Mouse (Mus musculus) hindbrain, embryonic 14.5 days (tissue): ENCODE results near the gene Rap2a. TPM values are rescaled to one million over a fixed set of nuclear protein-coding genes. Genes with fewer than 3 reads are reported as not detected.
A peak's percentile ranks its signal among the peaks of the same experiment; 100 is the strongest.

Experiments
- ATAC-seq: fragments of 200-750 bp; cut with Nextera tagmentation; 2 replicates; pipeline ENCODE4 v1.8.0; 2017; ENCODE audit warnings: moderate number of reproducible peaks, mild to moderate bottlenecking, moderate TSS enrichment, moderate library complexity; ENCODE audit not compliant: low FRiP score
- DNase-seq: peaks from one replicate; pipeline ENCODE4 v3.0.0-alpha.2; 2015; ENCODE audit warnings: low spot score
- H3K27ac ChIP-seq: fragments of 300-500 bp; sonication (generic); 2 replicates; pipeline ENCODE4 v1.5.1; 2014; ENCODE audit warnings: mild to moderate bottlenecking, moderate library complexity
- H3K27me3 ChIP-seq: fragments of 300-500 bp; sonication (generic); 2 replicates; pipeline ENCODE4 v1.6.1; 2014; ENCODE audit warnings: mild to moderate bottlenecking, low read length, mixed read lengths; ENCODE audit not compliant: control insufficient read depth, insufficient read depth
- H3K36me3 ChIP-seq: fragments of 300-500 bp; sonication (generic); replicated peaks from 2 replicates; pipeline ENCODE4 v1.6.1; 2014; ENCODE audit not compliant: control insufficient read depth, insufficient read depth
- H3K4me1 ChIP-seq: fragments of 300-500 bp; sonication (generic); replicated peaks from 2 replicates; pipeline ENCODE4 v1.6.1; 2014; ENCODE audit warnings: antibody characterized with exemption, low read length, mixed read lengths; ENCODE audit not compliant: control insufficient read depth, insufficient read depth
- H3K4me2 ChIP-seq: fragments of 300-500 bp; sonication (generic); replicated peaks from 2 replicates; pipeline ENCODE4 v1.6.1; 2014; ENCODE audit warnings: mild to moderate bottlenecking, moderate library complexity
- H3K4me3 ChIP-seq: fragments of 300-500 bp; sonication (generic); replicated peaks from 2 replicates; pipeline ENCODE4 v1.5.1; 2014; ENCODE audit warnings: mild to moderate bottlenecking, low read length
- H3K9ac ChIP-seq: fragments of 300-500 bp; sonication (generic); 2 replicates; pipeline ENCODE4 v1.6.1; 2014
- H3K9me3 ChIP-seq: fragments of 300-500 bp; sonication (generic); 2 replicates; pipeline ENCODE4 v1.6.1; 2016; ENCODE audit warnings: low read length; ENCODE audit not compliant: control insufficient read depth
- WGBS: fragments of 180-500 bp; shearing (Covaris S2); extraction: QIAGEN DNeasy Blood & Tissue Kit; methylation state at CpG from one replicate; pipeline ENCODE4 v1.1.7; 2014; 5-methylcytosine and 5-hydroxymethylcytosine counted together
- polyA plus RNA-seq: library from polyadenylated mRNA; unstranded; fragments of >200 nt; fragmentation: Nextera tagmentation; extraction: Ambion mirVana; gene quantifications from 2 replicates; pipeline ENCODE4 v1.2.1, GENCODE M21; 2014

Rap2a gene
- polyA plus RNA-seq, 1 experiment from 2014 or later, result 25.8 TPM

GRCm38 (mm10) chr14:120505918-120506317 lies 27.7 kb downstream of the Rap2a start:
- Histone ChIP-seq H3K4me2 (no peak overlapping the region), H3K4me1 (peaks cover 21% of the 10 kb centered on the region), H3K4me3 (no peak overlapping the region), H3K27ac (no peak overlapping the region), H3K9me3 (no peaks in the 10 kb centered on the region), H3K9ac (no peak overlapping the region), H3K27me3 (no peaks in the 10 kb centered on the region), H3K36me3 (peaks cover 19% of the 10 kb centered on the region; the same call in 1 of the 2 replicates)
- no peak for DNase-seq
- no peak for ATAC-seq
- 98% methylated on average over 6 of the region's 6 CpGs for WGBS

GRCm38 (mm10) chr14:120507516-120507915 lies 29.3 kb downstream of the Rap2a start:
- H3K4me1 ChIP-seq, result peaks cover 21% of the 10 kb centered on the region
- no peak overlapping the region for H3K4me2 ChIP-seq
- peak overlapping the region; percentile 41; the same call in 1 of the 2 replicates for H3K27ac ChIP-seq
- H3K9ac ChIP-seq, result no peak overlapping the region
- peaks cover 19% of the 10 kb centered on the region; the same call in 1 of the 2 replicates for H3K36me3 ChIP-seq
- H3K4me3 ChIP-seq, result no peak overlapping the region
- H3K9me3 ChIP-seq, result no peaks in the 10 kb centered on the region
- 32% methylated on average over 12 of the region's 12 CpGs for WGBS
- peak; percentile 82 for ATAC-seq
- peak; percentile 49 for DNase-seq
- H3K27me3 ChIP-seq, result no peaks in the 10 kb centered on the region

- ATAC-seq, result no peak
- Histone ChIP-seq H3K36me3 (peaks cover 15% of the 10 kb centered on the region; the same call in 1 of the 2 replicates), H3K4me3 (no peak overlapping the region), H3K9me3 (no peaks in the 10 kb centered on the region), H3K4me2 (no peak overlapping the region), H3K9ac (no peak overlapping the region), H3K4me1 (peaks cover 21% of the 10 kb centered on the region), H3K27ac (no peak overlapping the region), H3K27me3 (no peaks in the 10 kb centered on the region)
- WGBS, result 88% methylated on average over 16 of the region's 16 CpGs
- DNase-seq, result no peak
Measured at GRCm38 (mm10) chr14:120508566-120509365, 30.5 kb downstream of the Rap2a start.

GRCm38 (mm10) chr14:120509366-120509640 lies 31.1 kb downstream of the Rap2a start:
- no peak overlapping the region for H3K4me2 ChIP-seq
- no peaks in the 10 kb centered on the region for H3K9me3 ChIP-seq
- peaks cover 21% of the 10 kb centered on the region for H3K4me1 ChIP-seq
- no peaks in the 10 kb centered on the region for H3K27me3 ChIP-seq
- no peak overlapping the region for H3K4me3 ChIP-seq
- peaks cover 9% of the 10 kb centered on the region; the same call in 1 of the 2 replicates for H3K36me3 ChIP-seq
- no peak overlapping the region for H3K27ac ChIP-seq
- H3K9ac ChIP-seq, result no peak overlapping the region
- 82% methylated on average over 5 of the region's 5 CpGs for WGBS
- DNase-seq, result no peak
- ATAC-seq, result no peak

- peaks cover 16% of the 10 kb centered on the region for H3K4me1 ChIP-seq
- H3K4me3 ChIP-seq, result no peak overlapping the region
- WGBS, result 80% methylated on average over 5 of the region's 5 CpGs
- ATAC-seq (no peak), DNase-seq (no peak)
- H3K4me2 ChIP-seq, result no peak overlapping the region
- H3K9me3 ChIP-seq, result no peaks in the 10 kb centered on the region
- H3K9ac ChIP-seq, result no peak overlapping the region
- no peak overlapping the region for H3K27ac ChIP-seq
- H3K27me3 ChIP-seq, result no peaks in the 10 kb centered on the region
- no peaks in the 10 kb centered on the region for H3K36me3 ChIP-seq
Measured at GRCm38 (mm10) chr14:120511821-120512220, 33.6 kb downstream of the Rap2a start.

- WGBS, result 69% methylated on average over 4 of the region's 4 CpGs
- Histone ChIP-seq H3K4me1 (no peaks in the 10 kb centered on the region), H3K27me3 (no peaks in the 10 kb centered on the region), H3K9me3 (no peaks in the 10 kb centered on the region), H3K4me2 (no peak overlapping the region), H3K36me3 (no peaks in the 10 kb centered on the region), H3K27ac (no peak overlapping the region), H3K4me3 (no peak overlapping the region), H3K9ac (no peak overlapping the region)
- ATAC-seq, result no peak
- no peak for DNase-seq
Measured at GRCm38 (mm10) chr14:120514821-120515271, 36.6 kb downstream of the Rap2a start.

GRCm38 (mm10) chr14:120515376-120515775 lies 37.1 kb downstream of the Rap2a start:
- no peak for ATAC-seq
- 81% methylated on average over 1 of the region's 1 CpGs for WGBS
- no peak overlapping the region for H3K4me3 ChIP-seq

GRCm38 (mm10) chr14:120518706-120519105 lies 40.5 kb downstream of the Rap2a start:
- H3K36me3 ChIP-seq, result no peaks in the 10 kb centered on the region
- no peak overlapping the region for H3K4me3 ChIP-seq
- H3K27ac ChIP-seq, result no peak overlapping the region
- no peak overlapping the region for H3K4me2 ChIP-seq
- ATAC-seq (no peak), DNase-seq (no peak)
- no peak overlapping the region for H3K9ac ChIP-seq
- H3K9me3 ChIP-seq, result no peaks in the 10 kb centered on the region
- H3K4me1 ChIP-seq, result no peaks in the 10 kb centered on the region
- no peaks in the 10 kb centered on the region for H3K27me3 ChIP-seq
- WGBS, result 91% methylated on average over 5 of the region's 5 CpGs

More at GRCm38 (mm10) chr14:120515376-120515775, 37.1 kb downstream of the Rap2a start:
- H3K9me3 ChIP-seq, result no peaks in the 10 kb centered on the region
- no peaks in the 10 kb centered on the region for H3K27me3 ChIP-seq
- H3K4me1 ChIP-seq, result no peaks in the 10 kb centered on the region
- no peak overlapping the region for H3K4me2 ChIP-seq
- H3K36me3 ChIP-seq, result no peaks in the 10 kb centered on the region
- H3K27ac ChIP-seq, result no peak overlapping the region
- no peak overlapping the region for H3K9ac ChIP-seq
- DNase-seq, result no peak

- DNase-seq, result no peak
- 88% methylated on average over 1 of the region's 1 CpGs for WGBS
Measured at GRCm38 (mm10) chr14:120519921-120520320, 41.7 kb downstream of the Rap2a start.

More at GRCm38 (mm10) chr14:120519921-120520320, 41.7 kb downstream of the Rap2a start:
- Histone ChIP-seq H3K4me1 (no peaks in the 10 kb centered on the region), H3K27me3 (no peaks in the 10 kb centered on the region), H3K4me2 (no peak overlapping the region), H3K36me3 (no peaks in the 10 kb centered on the region), H3K9ac (no peak overlapping the region), H3K9me3 (no peaks in the 10 kb centered on the region), H3K4me3 (no peak overlapping the region), H3K27ac (no peak overlapping the region)
- ATAC-seq, result no peak
